Mouse (Mus musculus): ENCODE results near the gene Reps2. TPM values are rescaled to one million over a fixed set of nuclear protein-coding genes. Genes with fewer than 3 reads are reported as not detected.

Gene Reps2
- total RNA-seq, 1 experiment from 2014 or later, result 3.8 TPM

- no peak for DNase-seq
Measured at GRCm38 (mm10) chrX:162487734-162488133, 155.7 kb downstream of the Reps2 start.

GRCm38 (mm10) chrX:162470213-162470612 lies 173.2 kb downstream of the Reps2 start:
- no peak for DNase-seq

GRCm38 (mm10) chrX:162462156-162462555 lies 181.3 kb downstream of the Reps2 start:
- no peak for DNase-seq

- no peak for DNase-seq
Measured at GRCm38 (mm10) chrX:162456445-162456844, 187.0 kb downstream of the Reps2 start.

- no peak for DNase-seq
Measured at GRCm38 (mm10) chrX:162455364-162455763, 188.1 kb downstream of the Reps2 start.

- DNase-seq, result no peak
Measured at GRCm38 (mm10) chrX:162453821-162454402, 189.5 kb downstream of the Reps2 start.

GRCm38 (mm10) chrX:162452642-162453041 lies 190.8 kb downstream of the Reps2 start:
- DNase-seq, result no peak

- DNase-seq, result no peak
Measured at GRCm38 (mm10) chrX:162447974-162448373, 195.5 kb downstream of the Reps2 start.

GRCm38 (mm10) chrX:162446678-162447318 lies 196.7 kb downstream of the Reps2 start:
- no peak for DNase-seq

GRCm38 (mm10) chrX:162443387-162443786 lies 200.1 kb downstream of the Reps2 start:
- no peak for DNase-seq

- no peak for DNase-seq
Measured at GRCm38 (mm10) chrX:162442970-162443369, 200.5 kb downstream of the Reps2 start.

- no peak for DNase-seq
Measured at GRCm38 (mm10) chrX:162432776-162433543, 210.5 kb downstream of the Reps2 start.

- no peak for DNase-seq
Measured at GRCm38 (mm10) chrX:162427698-162428097, 215.8 kb downstream of the Reps2 start.

GRCm38 (mm10) chrX:162419431-162419830 lies 224.0 kb downstream of the Reps2 start:
- DNase-seq, result no peak

GRCm38 (mm10) chrX:162413124-162413523 lies 230.3 kb downstream of the Reps2 start:
- no peak for DNase-seq

- no peak for DNase-seq
Measured at GRCm38 (mm10) chrX:162407291-162407690, 236.2 kb downstream of the Reps2 start.

- DNase-seq, result no peak
Measured at GRCm38 (mm10) chrX:162402487-162402886, 241.0 kb downstream of the Reps2 start.

GRCm38 (mm10) chrX:162380730-162381129 lies 262.7 kb downstream of the Reps2 start:
- DNase-seq, result no peak

- DNase-seq, result no peak
Measured at GRCm38 (mm10) chrX:162363206-162363605, 280.2 kb downstream of the Reps2 start.
